Mouse (Mus musculus): ENCODE results near the gene D17H6S53E. TPM values are rescaled to one million over a fixed set of nuclear protein-coding genes. Genes with fewer than 3 reads are reported as not detected.
"Not testable (repeated sequence)": the region's sequence is repeated elsewhere in the genome, so short reads cannot be mapped to it uniquely, and the experiment has no call there.

The D17H6S53E gene
- polyA plus RNA-seq, 1 experiment from 2014 or later: 10.1 TPM

DNA sequence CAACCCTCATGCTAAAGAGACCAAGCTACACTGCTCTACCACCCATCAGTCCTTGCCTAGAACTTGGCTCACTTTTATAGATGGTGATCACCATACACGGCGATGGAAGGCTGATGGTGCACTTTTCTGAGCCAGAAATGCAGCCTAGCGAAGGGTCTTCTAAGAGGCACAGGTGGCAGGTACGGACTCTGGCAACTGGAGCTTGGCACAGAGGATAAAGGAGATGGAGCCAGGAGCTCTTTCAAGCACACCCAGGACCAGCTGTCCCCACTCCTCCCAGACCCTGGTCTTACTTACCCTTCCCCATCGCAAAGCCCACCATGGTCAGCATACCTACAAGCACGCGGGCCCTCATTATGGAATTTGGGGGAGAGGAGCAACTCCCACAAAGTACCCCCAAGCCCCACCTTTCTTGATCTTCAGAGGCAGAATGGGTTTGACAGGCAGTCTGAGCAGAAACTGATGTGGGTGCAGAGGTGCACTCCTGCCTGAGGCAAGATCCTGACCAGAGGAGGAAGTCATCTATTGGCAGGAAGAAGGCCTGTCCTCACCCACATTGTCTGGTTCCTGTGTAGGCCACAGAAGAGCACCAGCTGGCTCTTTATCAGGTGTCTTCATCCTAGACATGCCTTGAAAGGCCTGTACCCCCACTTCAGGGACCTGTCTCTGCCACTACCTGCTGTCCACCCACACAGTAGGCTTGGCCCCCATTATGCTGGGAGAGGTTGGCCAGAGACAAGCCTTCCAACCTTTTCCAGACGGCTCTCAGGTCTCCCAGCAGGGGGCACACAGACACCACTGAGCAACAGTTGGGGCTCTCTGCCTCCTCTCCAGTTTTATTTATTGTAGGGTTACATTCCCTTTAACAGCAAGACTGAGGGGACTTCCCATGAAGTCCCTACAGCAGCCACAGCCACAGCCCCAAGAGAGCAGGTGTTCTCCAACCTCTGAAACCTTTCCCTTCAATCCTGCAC lies 10.8 kb upstream of the D17H6S53E start, which contains the start of gene Ly6g5b:
Gene Ly6g5b (minus strand): TSS at position 383 of the 974 bp plus-strand sequence.
- WGBS: 80% methylated on average over 8 of the region's 8 CpGs

GRCm38 (mm10) chr17:35120745-35121142 lies 5.4 kb upstream of the D17H6S53E start:
- Histone ChIP-seq H3K4me3 (ENCODE audit: control insufficient read depth in 1 of 2, insufficient read depth in 1 of 2, low read depth in 1 of 2, low read length in 2 of 2) (peak overlapping the region; percentile 77 to 94), H3K27ac (replicated peaks in 1 of 2; ENCODE audit: control insufficient read depth in 1 of 2, insufficient read depth in 1 of 2, low read depth in 2 of 2, low read length in 2 of 2) (peak overlapping the region; percentile 30 to 57; a peak in 3 of 4 replicates), H3K4me2 (ENCODE audit: low read length) (peak overlapping the region; percentile 96), H3K27me3 (ENCODE audit: control insufficient read depth, insufficient read depth, low read length) (no peaks in the 10 kb centered on the region), H3K36me3 (ENCODE audit: control insufficient read depth, insufficient read depth, low read length) (peaks cover 59% of the 10 kb centered on the region), H3K4me1 (ENCODE audit: control insufficient read depth in 2 of 2, insufficient read depth in 2 of 2, low read length in 2 of 2) (peaks cover 4 to 23% of the 10 kb centered on the region in 2 experiments), H3K9ac (ENCODE audit: low read length) (peak overlapping the region; percentile 98), H3K9me3 (ENCODE audit: control insufficient read depth, low read length) (no peaks in the 10 kb centered on the region)
- no peak for ATAC-seq (ENCODE audit: insufficient number of reproducible peaks, insufficient read depth, low FRiP score, low read depth)
- under 1% methylated on average over 33 of the region's 33 CpGs for WGBS

More for the DNA sequence above, 10.8 kb upstream of the D17H6S53E start, which contains the start of gene Ly6g5b:
- H3K9me3 ChIP-seq (ENCODE audit: control insufficient read depth, low read length): no peaks in the 10 kb centered on the region
- no peak within 1 kb of the TSS for H3K9ac ChIP-seq (ENCODE audit: low read length)
- H3K27ac ChIP-seq (replicated peaks in 1 of 2; ENCODE audit: control insufficient read depth in 1 of 2, insufficient read depth in 1 of 2, low read depth in 2 of 2, low read length in 2 of 2): no peak within 1 kb of the TSS
- no peak within 1 kb of the TSS for H3K4me3 ChIP-seq (ENCODE audit: control insufficient read depth in 1 of 2, insufficient read depth in 1 of 2, low read depth in 1 of 2, low read length in 2 of 2)
- peaks cover 60% of the 10 kb centered on the region for H3K36me3 ChIP-seq (ENCODE audit: control insufficient read depth, insufficient read depth, low read length)
- no peak for ATAC-seq (ENCODE audit: insufficient number of reproducible peaks, insufficient read depth, low FRiP score, low read depth)
- H3K4me2 ChIP-seq (ENCODE audit: low read length): no peak within 1 kb of the TSS
- peaks cover 2 to 7% of the 10 kb centered on the region in 2 experiments; a peak in 2 of 4 replicates for H3K4me1 ChIP-seq (ENCODE audit: control insufficient read depth in 2 of 2, insufficient read depth in 2 of 2, low read length in 2 of 2)
- no peaks in the 10 kb centered on the region for H3K27me3 ChIP-seq (ENCODE audit: control insufficient read depth, insufficient read depth, low read length)

GRCm38 (mm10) chr17:35121143-35121799 lies 4.9 kb upstream of the D17H6S53E start, which contains the start of gene Gpank1:
TSS of gene Gpank1 (plus strand) at chr17:35121455.
- ATAC-seq (ENCODE audit: insufficient number of reproducible peaks, insufficient read depth, low FRiP score, low read depth): peak; percentile 92
- Histone ChIP-seq H3K27ac (replicated peaks in 1 of 2; ENCODE audit: control insufficient read depth in 1 of 2, insufficient read depth in 1 of 2, low read depth in 2 of 2, low read length in 2 of 2) (peak within 1 kb of the TSS; percentile 80 to 83), H3K9me3 (ENCODE audit: control insufficient read depth, low read length) (no peaks in the 10 kb centered on the region), H3K36me3 (ENCODE audit: control insufficient read depth, insufficient read depth, low read length) (peaks cover 54% of the 10 kb centered on the region), H3K9ac (ENCODE audit: low read length) (peak within 1 kb of the TSS; percentile 98), H3K27me3 (ENCODE audit: control insufficient read depth, insufficient read depth, low read length) (no peaks in the 10 kb centered on the region), H3K4me1 (ENCODE audit: control insufficient read depth in 2 of 2, insufficient read depth in 2 of 2, low read length in 2 of 2) (peaks cover 4 to 23% of the 10 kb centered on the region in 2 experiments), H3K4me3 (ENCODE audit: control insufficient read depth in 1 of 2, insufficient read depth in 1 of 2, low read depth in 1 of 2, low read length in 2 of 2) (peak within 1 kb of the TSS; percentile 77 to 94), H3K4me2 (ENCODE audit: low read length) (peak within 1 kb of the TSS; percentile 96)
- WGBS: under 1% methylated on average over 48 of the region's 50 CpGs

DNA sequence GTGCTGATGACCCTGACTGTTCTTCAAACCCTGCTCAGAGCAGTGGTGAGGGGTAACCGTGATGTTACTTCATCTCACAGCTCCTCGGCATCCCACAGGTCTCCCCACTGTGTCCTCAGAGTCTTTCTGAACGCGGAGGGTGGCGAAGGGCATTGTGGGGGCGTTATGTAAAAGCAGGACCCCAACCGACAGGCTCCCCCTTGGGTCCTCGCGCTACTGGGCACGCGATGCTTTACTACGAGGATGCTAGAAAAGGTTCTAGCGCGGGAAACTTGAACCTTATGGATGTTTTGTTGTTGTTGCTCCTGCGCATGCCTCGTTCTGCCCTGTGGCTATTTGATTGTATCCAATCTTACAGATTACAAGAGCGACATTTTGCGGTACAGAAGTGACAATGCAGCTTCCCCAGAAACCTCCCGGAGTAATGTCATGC lies 4.3 kb upstream of the D17H6S53E start, which contains the start of gene Csnk2b:
Gene Csnk2b (minus strand): TSS at position 183 of the 433 bp plus-strand sequence.
- no peaks in the 10 kb centered on the region for H3K9me3 ChIP-seq (ENCODE audit: control insufficient read depth, low read length)
- peak within 1 kb of the TSS; percentile 98 for H3K9ac ChIP-seq (ENCODE audit: low read length)
- H3K27me3 ChIP-seq (ENCODE audit: control insufficient read depth, insufficient read depth, low read length): no peaks in the 10 kb centered on the region
- peak within 1 kb of the TSS; percentile 80 to 83 for H3K27ac ChIP-seq (replicated peaks in 1 of 2; ENCODE audit: control insufficient read depth in 1 of 2, insufficient read depth in 1 of 2, low read depth in 2 of 2, low read length in 2 of 2)
- ATAC-seq (ENCODE audit: insufficient number of reproducible peaks, insufficient read depth, low FRiP score, low read depth): no peak
- peak within 1 kb of the TSS; percentile 96 for H3K4me2 ChIP-seq (ENCODE audit: low read length)
- H3K4me1 ChIP-seq (ENCODE audit: control insufficient read depth in 2 of 2, insufficient read depth in 2 of 2, low read length in 2 of 2): peaks cover 4 to 23% of the 10 kb centered on the region in 2 experiments
- H3K4me3 ChIP-seq (ENCODE audit: control insufficient read depth in 1 of 2, insufficient read depth in 1 of 2, low read depth in 1 of 2, low read length in 2 of 2): peak within 1 kb of the TSS; percentile 77 to 94
- peaks cover 47% of the 10 kb centered on the region for H3K36me3 ChIP-seq (ENCODE audit: control insufficient read depth, insufficient read depth, low read length)
- under 1% methylated on average over 19 of the region's 19 CpGs for WGBS

- peaks cover 11 to 23% of the 10 kb centered on the region in 2 experiments for H3K4me1 ChIP-seq (ENCODE audit: control insufficient read depth in 2 of 2, insufficient read depth in 2 of 2, low read length in 2 of 2)
- H3K9me3 ChIP-seq (ENCODE audit: control insufficient read depth, low read length); H3K27me3 ChIP-seq (ENCODE audit: control insufficient read depth, insufficient read depth, low read length); ATAC-seq (ENCODE audit: insufficient number of reproducible peaks, insufficient read depth, low FRiP score, low read depth); H3K9ac ChIP-seq (ENCODE audit: low read length); H3K4me2 ChIP-seq (ENCODE audit: low read length); H3K27ac ChIP-seq (replicated peaks in 1 of 2; ENCODE audit: control insufficient read depth in 1 of 2, insufficient read depth in 1 of 2, low read depth in 2 of 2, low read length in 2 of 2); H3K4me3 ChIP-seq (ENCODE audit: control insufficient read depth in 1 of 2, insufficient read depth in 1 of 2, low read depth in 1 of 2, low read length in 2 of 2): not testable (repeated sequence)
- 89% methylated on average over 9 of the region's 9 CpGs for WGBS
- peaks cover 38% of the 10 kb centered on the region for H3K36me3 ChIP-seq (ENCODE audit: control insufficient read depth, insufficient read depth, low read length)
Observed at GRCm38 (mm10) chr17:35123287-35123686, 2.9 kb upstream of the D17H6S53E start.

DNA sequence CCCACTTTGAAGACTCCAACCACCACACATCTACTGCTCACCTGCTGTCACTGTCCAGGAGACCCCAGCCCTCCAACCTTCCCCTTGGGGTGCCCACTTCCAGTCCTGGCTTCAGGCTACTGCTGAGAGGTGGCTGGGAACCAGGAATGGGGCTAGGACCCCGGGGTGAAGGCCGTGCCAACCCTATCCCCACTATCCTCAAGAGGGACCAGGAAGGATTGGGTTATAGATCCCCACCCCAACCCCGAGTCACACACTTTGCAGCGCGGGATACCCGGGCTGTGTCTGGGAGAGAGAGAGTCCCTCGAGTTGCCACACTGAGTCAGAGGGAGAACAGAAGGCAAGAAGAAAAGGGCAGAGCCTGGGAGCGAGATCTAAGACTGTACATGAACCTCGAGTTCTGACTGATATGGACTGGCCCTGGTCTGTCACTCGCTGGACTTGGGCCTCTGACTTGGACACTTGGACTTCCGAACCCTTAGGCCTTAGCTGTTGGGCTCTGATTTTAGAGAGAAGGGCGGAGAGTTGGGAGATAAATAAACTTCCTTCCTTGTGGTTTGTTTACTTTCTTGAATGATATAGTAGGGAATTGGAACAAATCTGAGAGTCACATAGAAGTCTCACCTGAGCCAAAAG lies 1.8 kb upstream of the D17H6S53E start:
- peaks cover 11 to 23% of the 10 kb centered on the region in 2 experiments for H3K4me1 ChIP-seq (ENCODE audit: control insufficient read depth in 2 of 2, insufficient read depth in 2 of 2, low read length in 2 of 2)
- ATAC-seq (ENCODE audit: insufficient number of reproducible peaks, insufficient read depth, low FRiP score, low read depth); H3K27ac ChIP-seq (replicated peaks in 1 of 2; ENCODE audit: control insufficient read depth in 1 of 2, insufficient read depth in 1 of 2, low read depth in 2 of 2, low read length in 2 of 2); H3K9me3 ChIP-seq (ENCODE audit: control insufficient read depth, low read length); H3K4me3 ChIP-seq (ENCODE audit: control insufficient read depth in 1 of 2, insufficient read depth in 1 of 2, low read depth in 1 of 2, low read length in 2 of 2); H3K4me2 ChIP-seq (ENCODE audit: low read length); H3K27me3 ChIP-seq (ENCODE audit: control insufficient read depth, insufficient read depth, low read length); H3K9ac ChIP-seq (ENCODE audit: low read length): not testable (repeated sequence)
- WGBS: 94% methylated on average over 12 of the region's 12 CpGs
- peaks cover 33% of the 10 kb centered on the region for H3K36me3 ChIP-seq (ENCODE audit: control insufficient read depth, insufficient read depth, low read length)

DNA sequence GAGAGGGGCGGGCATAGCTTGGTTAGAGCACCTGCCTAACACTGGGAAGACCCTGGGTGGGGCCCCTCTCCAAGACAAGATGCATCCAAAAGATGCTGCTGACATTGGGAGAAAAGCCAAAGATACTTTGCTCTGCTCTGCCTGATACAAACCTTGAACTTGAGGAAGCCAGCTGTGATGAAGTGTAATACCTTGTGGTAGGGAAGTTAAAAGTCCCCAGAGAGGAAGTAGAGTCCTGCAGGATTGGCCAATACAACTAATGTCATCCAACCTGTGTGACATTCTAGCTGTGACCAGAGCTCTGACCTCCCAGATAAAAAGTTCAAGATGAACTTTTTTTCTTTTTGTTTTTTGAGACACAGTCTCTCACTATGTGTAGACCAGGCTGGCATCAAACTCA lies 1.1 kb upstream of the D17H6S53E start:
- H3K9ac ChIP-seq (ENCODE audit: low read length): peak overlapping the region; percentile 84
- no peaks in the 10 kb centered on the region for H3K27me3 ChIP-seq (ENCODE audit: control insufficient read depth, insufficient read depth, low read length)
- no peak overlapping the region for H3K4me3 ChIP-seq (ENCODE audit: control insufficient read depth in 1 of 2, insufficient read depth in 1 of 2, low read depth in 1 of 2, low read length in 2 of 2)
- H3K27ac ChIP-seq (replicated peaks in 1 of 2; ENCODE audit: control insufficient read depth in 1 of 2, insufficient read depth in 1 of 2, low read depth in 2 of 2, low read length in 2 of 2): no peak overlapping the region
- H3K4me2 ChIP-seq (ENCODE audit: low read length): peak overlapping the region; percentile 76
- ATAC-seq (ENCODE audit: insufficient number of reproducible peaks, insufficient read depth, low FRiP score, low read depth): no peak
- H3K36me3 ChIP-seq (ENCODE audit: control insufficient read depth, insufficient read depth, low read length): peaks cover 34% of the 10 kb centered on the region
- no peaks in the 10 kb centered on the region for H3K9me3 ChIP-seq (ENCODE audit: control insufficient read depth, low read length)
- WGBS: 94% methylated on average over 1 of the region's 1 CpGs
- peaks cover 11 to 19% of the 10 kb centered on the region in 2 experiments for H3K4me1 ChIP-seq (ENCODE audit: control insufficient read depth in 2 of 2, insufficient read depth in 2 of 2, low read length in 2 of 2)

All from heart, embryonic 14.5 days (tissue).